Mouse (Mus musculus) kidney, adult 10 weeks (tissue): ENCODE measurements around the gene Chmp4b. TPM values are rescaled to one million over a fixed set of nuclear protein-coding genes. Genes with fewer than 3 reads are reported as not detected.

Source experiments
- polyA plus RNA-seq: library from polyadenylated mRNA; stranded (reverse); fragments of 350-450 nt; fragmentation: Illumina TruSeq; extraction: RNeasy Lipid Tissue Mini Kit (QIAGEN cat#74804); gene quantifications from one replicate; pipeline ENCODE4 v1.2.3, GENCODE M21; 2014; ENCODE audit warnings: low read depth, low replicate concordance

The Chmp4b gene
- polyA plus RNA-seq, result 64.7 TPM

DNA sequence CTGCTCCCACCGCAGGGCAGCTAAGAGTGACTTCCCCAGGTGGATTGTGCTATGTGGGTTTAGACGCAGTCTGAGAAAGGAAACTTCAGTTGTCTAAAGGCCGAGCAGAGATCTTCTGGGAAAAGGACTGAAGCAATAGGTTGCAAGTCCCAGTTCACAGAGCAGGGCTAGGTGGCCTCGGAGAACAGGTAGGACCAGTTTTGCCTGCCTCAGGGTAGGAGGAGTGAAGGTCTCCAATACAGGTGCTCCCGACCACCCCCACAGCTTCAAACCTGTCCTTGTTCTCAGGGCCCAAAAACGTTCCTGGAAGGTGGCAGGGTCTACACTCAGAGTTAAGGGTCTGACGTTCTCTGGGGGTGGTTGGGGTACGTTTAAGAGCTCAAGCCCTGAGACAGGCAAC, at the start of gene Chmp4b:
Gene Chmp4b, plus strand, starts transcription at position 343 of the 400 bp plus-strand sequence.

DNA sequence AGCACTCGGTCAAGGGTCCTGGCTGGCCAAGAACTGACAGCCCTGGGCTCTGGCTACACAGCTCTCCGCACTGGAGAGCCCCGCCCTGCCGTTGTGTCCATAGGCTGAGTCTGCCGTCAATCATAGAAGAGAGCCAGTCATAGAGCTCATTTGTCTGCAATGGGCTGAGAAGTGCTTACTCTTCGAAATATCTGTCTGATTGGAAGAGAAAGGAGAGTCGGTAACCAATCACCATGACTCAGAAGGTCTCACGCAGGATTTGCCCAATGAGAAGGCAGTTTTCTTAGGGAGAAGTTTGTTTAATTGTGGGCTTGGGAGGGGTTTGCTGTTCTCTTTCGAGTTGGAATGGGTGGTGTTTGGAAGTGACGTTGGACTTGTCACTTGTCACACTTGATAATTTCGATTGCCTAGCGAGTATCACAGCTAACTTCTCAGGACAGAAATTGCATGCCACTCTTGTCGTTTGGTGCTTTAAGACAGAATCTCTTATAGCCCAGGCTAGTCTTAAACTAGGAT, 47.8 kb upstream of the Chmp4b start, which contains the start of gene Pxmp4:
Gene Pxmp4, minus strand, starts transcription at position 71 of the 516 bp plus-strand sequence.

DNA sequence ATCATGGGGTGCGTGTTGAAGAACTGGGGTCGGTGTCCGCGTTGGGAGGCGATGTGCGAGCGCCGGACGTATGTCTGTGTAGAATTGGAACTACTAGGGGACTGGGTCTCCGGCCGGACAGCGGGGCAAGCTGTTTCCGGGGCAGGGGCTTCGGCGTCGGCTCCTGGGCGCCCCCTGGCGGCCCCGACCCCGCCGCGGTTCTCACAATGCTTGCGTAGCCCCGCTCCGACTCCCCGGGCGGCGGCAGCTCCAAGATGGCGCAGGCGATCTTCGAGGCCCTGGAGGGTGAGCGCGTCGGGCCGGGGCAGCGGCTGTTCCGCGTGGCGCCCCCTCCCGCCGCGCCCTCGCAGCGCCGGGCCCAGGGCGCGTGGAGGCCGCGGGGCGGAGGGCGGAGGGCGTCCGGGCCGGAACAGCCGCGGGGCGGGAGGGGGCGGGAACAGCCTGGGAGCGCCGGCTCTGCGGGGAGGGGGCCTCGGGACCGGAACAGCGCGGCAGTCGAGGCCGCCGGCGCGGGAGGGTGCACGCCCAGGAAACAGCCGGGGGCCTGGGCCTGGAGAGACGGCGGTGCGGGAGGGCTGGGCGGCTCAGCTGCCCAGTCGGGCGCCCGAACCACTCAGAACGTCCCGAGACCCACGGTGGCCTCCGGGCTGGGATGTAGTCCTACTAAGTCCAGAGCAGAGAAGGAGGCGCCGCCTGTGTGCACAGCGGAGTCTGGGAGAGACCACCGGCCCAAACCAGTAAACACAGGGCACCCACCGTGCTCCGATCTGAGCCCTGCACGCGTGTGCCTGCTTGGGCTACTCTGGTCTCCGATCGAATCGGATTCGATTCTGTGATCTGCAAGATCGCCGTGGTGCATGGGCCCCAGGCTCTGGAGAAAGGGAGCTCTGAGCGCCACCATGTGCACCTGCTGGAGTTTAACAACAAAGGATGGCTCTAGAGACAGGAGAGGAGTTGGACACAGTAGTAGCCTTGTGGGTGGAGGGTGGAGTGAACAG, 38.1 kb upstream of the Chmp4b start, which contains the start of the genes Zfp341 and 4930519P11Rik:
Gene Zfp341, plus strand, starts transcription at position 180 of the 998 bp plus-strand sequence.
Gene 4930519P11Rik, minus strand, starts transcription at position 320 of the 998 bp plus-strand sequence.

Other genes with a start within 250 kb of the Chmp4b start
- 0.49 TPM for gene Snta1, start 243.6 kb upstream of the Chmp4b start, polyA plus RNA-seq
- gene Cbfa2t2, start 215.2 kb upstream of the Chmp4b start, polyA plus RNA-seq, result 14.6 TPM
- gene 1700003F12Rik, start 104.6 kb upstream of the Chmp4b start, polyA plus RNA-seq, result not detected
- not detected for gene Actl10, start 99.9 kb upstream of the Chmp4b start, polyA plus RNA-seq
- gene Necab3, start 92.8 kb upstream of the Chmp4b start, polyA plus RNA-seq, result not detected
- gene E2f1, start 81.8 kb upstream of the Chmp4b start, polyA plus RNA-seq, result not detected
- gene Pxmp4, start 48.0 kb upstream of the Chmp4b start, polyA plus RNA-seq, result 33.2 TPM
- not detected for gene Zfp341, start 38.4 kb upstream of the Chmp4b start, polyA plus RNA-seq
- gene 4930519P11Rik, start 38.3 kb upstream of the Chmp4b start, polyA plus RNA-seq, result not detected
- gene Gm14214, start 118.3 kb downstream of the Chmp4b start, polyA plus RNA-seq, result not detected
- 151 TPM for gene Raly, start 139.4 kb downstream of the Chmp4b start, polyA plus RNA-seq
- gene a, start 139.7 kb downstream of the Chmp4b start, polyA plus RNA-seq, result not detected
- gene Eif2s2, start 241.2 kb downstream of the Chmp4b start, polyA plus RNA-seq, result 238 TPM